Mouse (Mus musculus) neural tube, embryonic 10.5 days (tissue): ENCODE measurements around the gene Acaca.

Experiments
- DNase-seq: peaks from one replicate; pipeline ENCODE4 v3.0.0-alpha.2; 2017; ENCODE audit warnings: low spot score; ENCODE audit errors: extremely low spot score

Gene Acaca

GRCm38 (mm10) chr11:84146081-84146480 lies 16.6 kb downstream of the Acaca start:
- DNase-seq, result no peak

- no peak for DNase-seq
These were observed 21.4 kb downstream of the Acaca start for GRCm38 (mm10) chr11:84150884-84151283.

- DNase-seq, result no peak
These were observed 27.2 kb downstream of the Acaca start for GRCm38 (mm10) chr11:84156535-84157262.

- DNase-seq, result no peak
These were observed 34.7 kb downstream of the Acaca start for GRCm38 (mm10) chr11:84164123-84164522.

- no peak for DNase-seq
These were observed 35.1 kb downstream of the Acaca start for GRCm38 (mm10) chr11:84164561-84164960.

- no peak for DNase-seq
These were observed 37.6 kb downstream of the Acaca start, which contains the start of gene Gm11437 for GRCm38 (mm10) chr11:84167046-84167526. Gm11437 (minus strand) TSS chr11:84167476.

- DNase-seq, result no peak
These were observed 39.3 kb downstream of the Acaca start for GRCm38 (mm10) chr11:84168701-84169288.

- no peak for DNase-seq
These were observed 43.3 kb downstream of the Acaca start for GRCm38 (mm10) chr11:84172539-84173435.

- DNase-seq, result no peak
These were observed 49.1 kb downstream of the Acaca start for GRCm38 (mm10) chr11:84178571-84178970.

- DNase-seq, result peak; percentile 98
These were observed 49.9 kb downstream of the Acaca start for GRCm38 (mm10) chr11:84179226-84179953.

- peak; percentile 92 for DNase-seq
These were observed 50.6 kb downstream of the Acaca start for GRCm38 (mm10) chr11:84179954-84180598.

GRCm38 (mm10) chr11:84181286-84181685 lies 51.8 kb downstream of the Acaca start:
- DNase-seq, result no peak

- DNase-seq, result no peak
These were observed 59.1 kb downstream of the Acaca start for GRCm38 (mm10) chr11:84188530-84188929.

- no peak for DNase-seq
These were observed 61.2 kb downstream of the Acaca start for GRCm38 (mm10) chr11:84190581-84191233.

GRCm38 (mm10) chr11:84193249-84193648 lies 63.8 kb downstream of the Acaca start:
- DNase-seq, result no peak

- DNase-seq, result no peak
These were observed 65.3 kb downstream of the Acaca start for GRCm38 (mm10) chr11:84194751-84195150.

- DNase-seq, result no peak
These were observed 68.3 kb downstream of the Acaca start for GRCm38 (mm10) chr11:84197607-84198402.

GRCm38 (mm10) chr11:84205776-84206175 lies 76.3 kb downstream of the Acaca start:
- DNase-seq, result no peak

GRCm38 (mm10) chr11:84210876-84211275 lies 81.4 kb downstream of the Acaca start:
- DNase-seq, result no peak
